Mouse (Mus musculus): ENCODE measurements at regions not wholly inside any gene's neighbourhood (a gene's known extent, or its start where the extent isn't known, plus 50 kb on each side); places are given as distances from the start of the nearest gene placed in this dataset.

GRCm38 (mm10) chr8:39695331-39695730 is 979.5 kb upstream of the Adam24 start:
- in situ Hi-C loops (cut with MboI, MseI), result no loop called here

DNA sequence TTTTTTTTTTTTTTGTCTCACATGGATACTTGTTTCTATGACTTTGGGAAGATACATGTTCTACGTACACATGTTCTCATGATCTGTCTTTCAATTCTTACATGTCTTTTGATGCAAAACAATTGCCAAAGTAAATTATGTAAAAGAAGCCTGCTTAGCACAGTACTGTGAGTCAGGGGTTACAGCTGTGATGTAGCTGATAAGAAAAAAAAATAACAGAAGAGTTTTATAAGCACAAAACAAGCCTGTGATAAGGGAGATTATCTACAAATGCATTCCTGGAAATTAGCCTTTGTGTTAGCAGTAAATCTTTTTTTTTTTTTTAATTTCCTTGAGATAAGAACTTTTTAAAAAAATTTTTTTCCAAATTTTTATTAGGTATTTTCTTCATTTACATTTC is 969.0 kb upstream of the Adam24 start:
- in situ Hi-C loops (cut with MboI, MseI), result no loop called here

DNA sequence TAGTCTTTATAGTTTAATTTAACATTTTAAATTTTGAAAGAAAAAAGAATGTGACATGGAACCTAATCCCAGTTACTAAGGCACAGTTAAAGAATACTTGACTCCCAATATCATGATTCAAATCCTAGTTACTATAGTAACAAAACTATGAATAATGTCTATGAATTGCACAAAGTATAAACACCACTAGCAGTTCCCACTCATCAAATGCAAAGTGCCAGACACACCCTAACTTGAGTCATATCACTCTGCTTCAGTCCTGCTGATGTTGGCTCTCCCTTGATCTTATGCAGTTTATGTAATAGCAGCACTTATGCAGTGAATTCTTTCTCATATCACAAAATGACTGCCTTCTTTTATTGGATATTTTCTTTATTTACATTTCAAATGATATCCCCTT is 932.5 kb upstream of the Adam24 start:
- in situ Hi-C loops (cut with MboI, MseI), result no loop called here

DNA sequence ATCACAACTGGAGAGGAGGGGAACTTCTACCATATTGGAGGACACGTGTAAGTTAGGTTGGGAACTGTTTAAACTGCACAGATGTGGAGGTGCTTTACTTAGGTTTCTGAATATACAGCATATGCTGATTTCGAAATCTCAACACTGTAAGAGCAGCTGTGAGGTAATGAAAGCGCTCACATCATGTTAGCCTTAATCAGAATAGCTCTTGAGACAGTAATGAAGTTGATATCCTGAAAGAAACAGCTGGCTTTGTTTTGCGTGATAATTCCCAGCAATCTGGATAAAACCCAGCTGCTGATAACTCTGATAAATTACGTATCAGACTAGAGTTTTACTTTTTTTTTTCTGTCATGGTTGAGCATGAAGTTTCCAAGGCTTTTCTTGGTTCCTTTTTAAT is 928.7 kb upstream of the Adam24 start:
- in situ Hi-C loops (cut with MboI, MseI), result no loop called here

GRCm38 (mm10) chr8:39759905-39760304 is 915.0 kb upstream of the Adam24 start:
- in situ Hi-C loops (cut with MboI, MseI), result no loop called here

- in situ Hi-C loops (cut with MboI, MseI), result loop anchor here in 1 of 2 experiments (10.0 kb wide), 1 partner anchor 1825 kb away; no protein-coding TSS in a partner anchor
Measured at GRCm38 (mm10) chr8:39779449-39779848, 895.4 kb upstream of the Adam24 start.

GRCm38 (mm10) chr8:39780169-39780568 is 894.7 kb upstream of the Adam24 start:
- in situ Hi-C loops (cut with MboI, MseI), result no loop called here

DNA sequence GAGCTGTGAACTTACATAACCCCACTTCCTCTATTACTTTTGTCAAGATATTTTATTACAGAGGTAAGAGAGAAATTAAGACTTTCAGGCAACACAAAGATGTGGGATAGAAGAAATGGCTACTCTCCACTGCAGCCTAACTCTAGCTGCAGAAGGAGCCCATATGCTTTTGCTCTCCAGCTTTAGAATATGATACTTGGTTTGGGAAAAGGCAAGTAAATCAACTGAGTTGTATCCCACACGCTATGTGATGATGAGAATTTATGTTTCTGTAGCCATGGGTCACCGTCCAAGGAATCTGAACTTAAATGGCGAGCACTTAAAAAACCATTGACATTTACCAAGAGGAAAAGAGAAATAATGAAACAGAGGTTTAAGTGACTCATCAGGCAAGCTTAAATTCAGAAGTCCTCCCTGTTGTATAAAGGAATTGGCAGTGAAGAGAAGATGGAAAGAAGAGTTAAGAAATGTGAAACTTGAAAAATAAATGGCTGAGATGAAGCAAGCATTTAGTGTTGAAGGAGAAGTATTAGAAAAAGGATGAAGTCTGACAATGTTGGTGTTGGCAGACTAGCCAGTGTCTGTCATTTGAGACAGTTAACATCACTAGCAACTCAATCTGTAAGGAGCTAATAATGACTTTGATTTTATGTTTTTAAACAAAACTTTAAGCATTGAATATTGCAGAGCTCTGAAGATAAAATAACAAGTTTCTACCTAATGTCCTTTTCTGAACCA is 893.3 kb upstream of the Adam24 start:
- in situ Hi-C loops (cut with MboI, MseI), result no loop called here

- in situ Hi-C loops (cut with MboI, MseI), result no loop called here
Measured at GRCm38 (mm10) chr8:39782162-39782530, 892.7 kb upstream of the Adam24 start.

All from T-helper 17 cell (primary cell).